Mouse (Mus musculus) heart, postnatal 36 days (tissue): ENCODE data around the gene Olfr1469. TPM values are rescaled to one million over a fixed set of nuclear protein-coding genes. Genes with fewer than 3 reads are reported as not detected.
"Not testable (repeated sequence)": the region's sequence is repeated elsewhere in the genome, so short reads cannot be mapped to it uniquely, and the experiment has no call there.

Experiments
- DNase-seq, 2 experiments: peaks; one replicate each; pipeline ENCODE4 v3.0.0; 2021 to 2022
- intact Hi-C: fragments of 180-260 bp; cut with DNase I; formaldehyde crosslinking; loops from one replicate; pipeline ENCODE4 v1.15.1; 2025
- total RNA-seq, 2 experiments: library from RNA; stranded (reverse); gene quantifications; 2 replicates each; pipeline ENCODE4 v1.2.3; 2021

Olfr1469 gene
- not detected for total RNA-seq

GRCm38 (mm10) chr19:13407549-13407948 is at the start of gene Olfr1469:
Olfr1469 (plus strand) TSS chr19:13407849.
- intact Hi-C loops, result no loop called here
- DNase-seq, result no peak

GRCm38 (mm10) chr19:13361936-13362335 is 45.7 kb upstream of the Olfr1469 start, which contains the start of gene Olfr1467:
Olfr1467 (plus strand) TSS chr19:13362236.
- intact Hi-C loops, result no loop called here
- no peak for DNase-seq

- DNase-seq, intact Hi-C loops: not testable (repeated sequence)
Observed at GRCm38 (mm10) chr19:13443109-13443508, 35.5 kb downstream of the Olfr1469 start, which contains the start of gene Olfr1471. Olfr1471 (plus strand) TSS chr19:13443409.

- intact Hi-C loops, result no loop called here
- DNase-seq, result no peak
Observed at GRCm38 (mm10) chr19:13455986-13456385, 48.3 kb downstream of the Olfr1469 start, which contains the start of gene Olfr1472. Olfr1472 (minus strand) TSS chr19:13456086.

Other genes starting within 250 kb of the Olfr1469 start
- gene Olfr1461, start 244.8 kb upstream of the Olfr1469 start, total RNA-seq, result not detected
- gene Olfr1462, start 222.1 kb upstream of the Olfr1469 start, total RNA-seq, result not detected
- gene Olfr1463, start 176.5 kb upstream of the Olfr1469 start, total RNA-seq, result not detected
- gene Olfr1465, start 92.3 kb upstream of the Olfr1469 start, total RNA-seq, result not detected
- gene Olfr1466, start 69.0 kb upstream of the Olfr1469 start, total RNA-seq, result not detected
- gene Olfr1467, start 45.6 kb upstream of the Olfr1469 start, total RNA-seq, result not detected
- gene Olfr1471, start 35.6 kb downstream of the Olfr1469 start, total RNA-seq, result not detected
- not detected for gene Olfr1472, start 48.2 kb downstream of the Olfr1469 start, total RNA-seq
- not detected for gene Olfr1474, start 61.7 kb downstream of the Olfr1469 start, total RNA-seq
- not detected for gene Olfr1475, start 72.3 kb downstream of the Olfr1469 start, total RNA-seq
- gene Olfr1477, start 92.7 kb downstream of the Olfr1469 start, total RNA-seq, result not detected
- gene Olfr1480, start 120.1 kb downstream of the Olfr1469 start, total RNA-seq, result not detected
- not detected for gene Olfr1484, start 175.7 kb downstream of the Olfr1469 start, total RNA-seq
- not detected for gene Olfr1487, start 209.5 kb downstream of the Olfr1469 start, total RNA-seq
- not detected for gene Olfr1489, start 223.8 kb downstream of the Olfr1469 start, total RNA-seq
- gene Olfr1490, start 243.2 kb downstream of the Olfr1469 start, total RNA-seq, result not detected